Mouse (Mus musculus) liver, embryonic 18 days (tissue): ENCODE measurements around the gene Msn. TPM values are rescaled to one million over a fixed set of nuclear protein-coding genes. Genes with fewer than 3 reads are reported as not detected.

ENCODE experiments used
- polyA plus RNA-seq: library from polyadenylated mRNA; depleted of rRNA; stranded (reverse); fragments of >200 nt; gene quantifications from 2 replicates; pipeline ENCODE4 v1.2.3, GENCODE M21; 2012; rRNA removed

Msn gene
- polyA plus RNA-seq = 34.2 and 39.5 TPM in 2 replicates

GRCm38 (mm10) chrX:96095509-96096499, at the start of gene Msn:
TSS of gene Msn (plus strand) at chrX:96096042.

Other genes with a start within 250 kb of the Msn start
- gene Las1l, start 139.1 kb upstream of the Msn start, polyA plus RNA-seq = 12.2 and 14.2 TPM in 2 replicates
- gene Vsig4, start 197.4 kb downstream of the Msn start, polyA plus RNA-seq = 7.2 and 10.3 TPM in 2 replicates